ENCODE assay signal across 8 mouse cellular contexts in genomic region chr17:27202919-27203357, GRCm38 (mm10). TPM values are rescaled to one million over a fixed set of nuclear protein-coding genes. Genes with fewer than 3 reads are reported as not detected.
A peak's percentile ranks its signal among the peaks of the same experiment; 100 is the strongest.
DNase-seq lines count a peak whose midpoint lies in the region; ATAC-seq and TF ChIP-seq lines count a peak whose summit lies in the region.

No protein-coding gene starts in this region.

- peaks cover 36% of the 10 kb centered on the region for H3K4me1 ChIP-seq in kidney, embryonic 14.5 days (ENCODE audit: control insufficient read depth, insufficient read depth, low read length)
- H3K4me1 ChIP-seq in intestine, embryonic 14.5 days (replicated peaks; ENCODE audit: control insufficient read depth, insufficient read depth, low read length): peaks cover 37% of the 10 kb centered on the region

- peak overlapping the region; percentile 91 for H3K4me2 ChIP-seq in kidney, embryonic 14.5 days (replicated peaks; ENCODE audit: low read depth, low read length)
- H3K4me2 ChIP-seq in intestine, embryonic 14.5 days (ENCODE audit: low read length): peak overlapping the region; percentile 86
- H3K4me2 ChIP-seq in myocyte (ENCODE audit: low read depth): peak overlapping the region; percentile 68

- H3K79me2 ChIP-seq in myocyte (ENCODE audit: control insufficient read depth, insufficient read depth): peaks cover 17% of the 10 kb centered on the region

- no peaks in the 10 kb centered on the region for H3K27me3 ChIP-seq in kidney, embryonic 14.5 days (ENCODE audit: control insufficient read depth, insufficient read depth, low read length)
- H3K27me3 ChIP-seq in intestine, embryonic 14.5 days (replicated peaks; ENCODE audit: control insufficient read depth, insufficient read depth, low read length): no peaks in the 10 kb centered on the region
- H3K27me3 ChIP-seq in myocyte (ENCODE audit: control insufficient read depth, insufficient read depth, insufficient read length): no peaks in the 10 kb centered on the region

- 49% methylated on average over 14 of the region's 14 CpGs for WGBS in kidney, embryonic 14.5 days
- 50% methylated on average over 14 of the region's 14 CpGs for WGBS in intestine, embryonic 14.5 days

- H3K36me3 ChIP-seq in kidney, embryonic 14.5 days (ENCODE audit: control insufficient read depth, insufficient read depth, low read length): peaks cover 34% of the 10 kb centered on the region
- H3K36me3 ChIP-seq in intestine, embryonic 14.5 days (ENCODE audit: control insufficient read depth, insufficient read depth, low read length): peaks cover 38% of the 10 kb centered on the region
- H3K36me3 ChIP-seq in myocyte (ENCODE audit: control insufficient read depth, insufficient read depth): no peaks in the 10 kb centered on the region

- ATAC-seq in kidney, embryonic 14.5 days (ENCODE audit: low FRiP score, low TSS enrichment): no peak
- ATAC-seq in intestine, embryonic 14.5 days (replicated peaks; ENCODE audit: low FRiP score, low TSS enrichment, low read depth): no peak

- peak overlapping the region; percentile 91 for H3K4me3 ChIP-seq in kidney, embryonic 14.5 days (ENCODE audit: low read length)
- peak overlapping the region; percentile 58 for H3K4me3 ChIP-seq in intestine, embryonic 14.5 days (ENCODE audit: low read depth, low read length)
- H3K4me3 ChIP-seq in myocyte: peak overlapping the region; percentile 53

- TF ChIP-seq POLR2A in myocyte (IDR thresholded peaks at IDR 0.05; ENCODE audit: insufficient read length, low read depth): no peak

- peak overlapping the region; percentile 99 for H3K9ac ChIP-seq in kidney, embryonic 14.5 days (ENCODE audit: low read depth, low read length)
- H3K9ac ChIP-seq in intestine, embryonic 14.5 days (ENCODE audit: low read length): peak overlapping the region; percentile 92

- DNase-seq in kidney, postnatal 25 days: no peak
- DNase-seq in brain, adult 2 months (ENCODE audit: low read depth, low spot score): peak; percentile 45
- DNase-seq in intestine, embryonic 14.5 days (ENCODE audit: low spot score): no peak
- DNase-seq in layer of hippocampus, adult 8-10 months (ENCODE audit: low spot score in 2 of 2): no peak
- no peak for DNase-seq in right cerebral cortex, postnatal 36 days (ENCODE audit: low spot score in 2 of 2)
- no peak for DNase-seq in urinary bladder, postnatal 4 days (ENCODE audit: low spot score in 2 of 2)

- no peaks in the 10 kb centered on the region; the same call in 1 of the 2 replicates for H3K9me3 ChIP-seq in kidney, embryonic 14.5 days (ENCODE audit: control insufficient read depth, low read length)
- H3K9me3 ChIP-seq in intestine, embryonic 14.5 days (ENCODE audit: control insufficient read depth, low read length): no peaks in the 10 kb centered on the region

- H3ac ChIP-seq in myocyte (ENCODE audit: control insufficient read depth, insufficient read length): peak overlapping the region; percentile 91

- no peak overlapping the region; the same call in 1 of the 2 replicates for H3K27ac ChIP-seq in kidney, embryonic 14.5 days (ENCODE audit: low read depth, low read length)
- H3K27ac ChIP-seq in intestine, embryonic 14.5 days (ENCODE audit: low read depth): peak overlapping the region; percentile 90; the same call in 1 of the 2 replicates

TF ChIP-seq in myocyte, 11 proteins besides CTCF, POLR2A, EP300 and RAD21:
- TF ChIP-seq E2F4 (IDR thresholded peaks at IDR 0.05; ENCODE audit: insufficient read depth) (no peak), SRF (IDR thresholded peaks at IDR 0.05; ENCODE audit: control insufficient read depth, insufficient read length, low read depth) (no peak), CEBPB (IDR thresholded peaks at IDR 0.05; ENCODE audit: insufficient read depth, poor library complexity, severe bottlenecking) (no peak), POLR2AphosphoS2 (IDR thresholded peaks at IDR 0.05; ENCODE audit: insufficient read length, low read depth) (no peak), TCF12 (IDR thresholded peaks at IDR 0.05; ENCODE audit: insufficient read depth, poor library complexity, severe bottlenecking) (no peak), USF1 (IDR thresholded peaks at IDR 0.05; ENCODE audit: low read depth) (no peak), REST (IDR thresholded peaks at IDR 0.05; ENCODE audit: insufficient read depth, insufficient read length) (no peak), TCF3 (IDR thresholded peaks at IDR 0.05; ENCODE audit: insufficient read length, low read depth) (no peak), MYOG (IDR thresholded peaks at IDR 0.05; ENCODE audit: control insufficient read depth in 1 of 3, insufficient read depth in 1 of 3, insufficient read length in 2 of 3, low read depth in 2 of 3) (no peak)

RNA-seq across cellular contexts. Expression of gene Lemd2, which starts 1.3 kb away (rescaled TPM):
- 14.5 and 15.6 TPM in 2 replicates for polyA plus RNA-seq in kidney, embryonic 14.5 days (2014; fragmentation: Nextera tagmentation; extraction: Ambion mirVana)
- 13.4 and 15.7 TPM in 2 replicates for polyA plus RNA-seq in intestine, embryonic 14.5 days (2014; fragmentation: Nextera tagmentation; extraction: Ambion mirVana)
- 72.1 TPM for polyA plus RNA-seq in myocyte (2012; fragmentation: generic; extraction: Trizol)
- 10 to 100 TPM; 41.9 to 48.4 (median 43.0) TPM for total RNA-seq in layer of hippocampus, adult 8-10 months (2022)

RNA-seq across cellular contexts. Expression of gene Ip6k3, which starts 35.3 kb away (rescaled TPM):
- 0.12 TPM in 1 of 2 replicates, not detected in the other for polyA plus RNA-seq in kidney, embryonic 14.5 days (2014; fragmentation: Nextera tagmentation; extraction: Ambion mirVana)
- 0.39 TPM in 1 of 2 replicates, not detected in the other for polyA plus RNA-seq in intestine, embryonic 14.5 days (2014; fragmentation: Nextera tagmentation; extraction: Ambion mirVana)
- 29.7 TPM for polyA plus RNA-seq in myocyte (2012; fragmentation: generic; extraction: Trizol)
- 1 to 10 TPM in 2 of 4 experiments, under 1 TPM in 2; 0.27 to 3.7 (median 2.0) TPM for total RNA-seq in layer of hippocampus, adult 8-10 months (2022)

Comparison
In these comparisons a context has a peak if more than half of its experiments do, and no peak if none do; other contexts are left out.
1. RNA of gene Ip6k3, which starts 35.3 kb away (polyA plus RNA-seq): 29.7 TPM in myocyte (single experiment); 0.12 TPM in kidney, embryonic 14.5 days and 0.39 TPM in intestine, embryonic 14.5 days; every median in the first group is over 10 times any median in the second.
2. Peak in every context shown above with its lines, with median percentiles within 50 percentile points of each other: H3K4me2 ChIP-seq and H3K4me3 ChIP-seq.